Mouse (Mus musculus) embryonic facial prominence, embryonic 15.5 days (tissue): ENCODE data around the gene Larp4b. TPM values are rescaled to one million over a fixed set of nuclear protein-coding genes. Genes with fewer than 3 reads are reported as not detected.

ENCODE experiments used
- ATAC-seq: fragments of 200-750 bp; cut with Nextera tagmentation; 2 replicates; pipeline ENCODE4 v1.8.0; 2017; ENCODE audit warnings: low read depth, moderate TSS enrichment; ENCODE audit not compliant: insufficient number of reproducible peaks, low FRiP score, low TSS enrichment
- H3K27ac ChIP-seq: fragments of 300-500 bp; sonication (generic); replicated peaks from 2 replicates; pipeline ENCODE4 v1.5.1; 2015; ENCODE audit warnings: mild to moderate bottlenecking, inconsistent platforms
- H3K27me3 ChIP-seq: fragments of 300-500 bp; sonication (generic); 2 replicates; pipeline ENCODE4 v1.6.1; 2015; ENCODE audit warnings: inconsistent platforms
- H3K36me3 ChIP-seq: fragments of 300-500 bp; sonication (generic); 2 replicates; pipeline ENCODE4 v1.6.1; 2015; ENCODE audit warnings: mild to moderate bottlenecking, inconsistent platforms
- H3K4me1 ChIP-seq: fragments of 300-500 bp; sonication (generic); 2 replicates; pipeline ENCODE4 v1.6.1; 2015; ENCODE audit warnings: inconsistent platforms
- H3K4me2 ChIP-seq: fragments of 300-500 bp; sonication (generic); replicated peaks from 2 replicates; pipeline ENCODE4 v1.6.1; 2015; ENCODE audit warnings: mild to moderate bottlenecking, inconsistent platforms
- H3K4me3 ChIP-seq: fragments of 300-500 bp; sonication (generic); replicated peaks from 2 replicates; pipeline ENCODE4 v1.5.1; 2015; ENCODE audit warnings: mild to moderate bottlenecking, inconsistent platforms
- H3K9ac ChIP-seq: fragments of 300-500 bp; sonication (generic); 2 replicates; pipeline ENCODE4 v1.6.1; 2015; ENCODE audit warnings: inconsistent platforms
- H3K9me3 ChIP-seq: fragments of 300-500 bp; sonication (generic); replicated peaks from 2 replicates; pipeline ENCODE4 v1.6.1; 2016; ENCODE audit warnings: inconsistent platforms
- WGBS: fragments of 180-500 bp; shearing (Covaris S2); methylation state at CpG from one replicate; pipeline ENCODE4 v1.1.7; 2015; 5-methylcytosine and 5-hydroxymethylcytosine counted together
- polyA plus RNA-seq: library from polyadenylated mRNA; unstranded; fragments of >200 nt; fragmentation: Nextera tagmentation; extraction: Ambion mirVana; gene quantifications from 2 replicates; pipeline ENCODE4 v1.2.1, GENCODE M21; 2015

Larp4b gene
- polyA plus RNA-seq, 1 experiment from 2014 or later: 33.2 TPM

DNA sequence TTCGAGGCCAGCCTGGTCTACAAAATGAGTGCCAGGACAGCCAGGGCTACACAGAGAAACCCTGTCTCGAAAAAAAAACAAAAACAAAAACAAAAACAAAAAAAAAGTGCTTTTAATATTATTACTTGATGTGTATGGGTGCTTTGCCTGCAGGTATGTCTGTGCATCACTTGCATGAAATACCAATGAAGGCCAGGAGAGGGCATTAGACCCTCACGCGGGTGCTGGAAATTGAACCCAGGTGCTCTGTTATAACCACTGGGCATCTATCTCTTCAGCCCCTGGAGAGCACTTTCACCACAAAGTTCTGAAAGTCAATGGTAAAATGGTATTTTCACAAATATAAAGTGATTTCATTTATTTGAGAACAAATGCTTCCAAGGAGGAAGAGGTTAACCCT is 101.9 kb downstream of the Larp4b start:
- Histone ChIP-seq H3K4me2 (no peak overlapping the region), H3K4me3 (no peak overlapping the region), H3K4me1 (0 out of 2 replicates have a peak, but pooled peaks cover 11% of the 10 kb centered on the region), H3K36me3 (no peaks in the 10 kb centered on the region), H3K9me3 (no peaks in the 10 kb centered on the region), H3K27ac (no peak overlapping the region), H3K27me3 (no peaks in the 10 kb centered on the region), H3K9ac (no peak overlapping the region)
- WGBS: 55% methylated on average over 4 of the region's 4 CpGs
- no peak for ATAC-seq

- no peaks in the 10 kb centered on the region for H3K27me3 ChIP-seq
- 65% methylated on average over 3 of the region's 3 CpGs for WGBS
- H3K9ac ChIP-seq: no peak overlapping the region
- H3K27ac ChIP-seq: no peak overlapping the region
- no peaks in the 10 kb centered on the region for H3K36me3 ChIP-seq
- H3K9me3 ChIP-seq: no peaks in the 10 kb centered on the region
- H3K4me1 ChIP-seq: 0 out of 2 replicates have a peak, but pooled peaks cover 5% of the 10 kb centered on the region
- no peak overlapping the region for H3K4me2 ChIP-seq
- H3K4me3 ChIP-seq: no peak overlapping the region
- no peak for ATAC-seq
These were observed 104.4 kb downstream of the Larp4b start for GRCm38 (mm10) chr13:9198106-9198505.

GRCm38 (mm10) chr13:9198728-9199464 is 105.2 kb downstream of the Larp4b start:
- Histone ChIP-seq H3K4me2 (peak overlapping the region; percentile 34), H3K27ac (no peak overlapping the region), H3K4me3 (peak overlapping the region; percentile 22), H3K9ac (no peak overlapping the region), H3K4me1 (0 out of 2 replicates have a peak, but pooled peaks cover 5% of the 10 kb centered on the region), H3K27me3 (no peaks in the 10 kb centered on the region), H3K36me3 (no peaks in the 10 kb centered on the region), H3K9me3 (no peaks in the 10 kb centered on the region)
- 39% methylated on average over 19 of the region's 19 CpGs for WGBS
- ATAC-seq: peak; percentile 69; the same call in 1 of the 2 replicates

DNA sequence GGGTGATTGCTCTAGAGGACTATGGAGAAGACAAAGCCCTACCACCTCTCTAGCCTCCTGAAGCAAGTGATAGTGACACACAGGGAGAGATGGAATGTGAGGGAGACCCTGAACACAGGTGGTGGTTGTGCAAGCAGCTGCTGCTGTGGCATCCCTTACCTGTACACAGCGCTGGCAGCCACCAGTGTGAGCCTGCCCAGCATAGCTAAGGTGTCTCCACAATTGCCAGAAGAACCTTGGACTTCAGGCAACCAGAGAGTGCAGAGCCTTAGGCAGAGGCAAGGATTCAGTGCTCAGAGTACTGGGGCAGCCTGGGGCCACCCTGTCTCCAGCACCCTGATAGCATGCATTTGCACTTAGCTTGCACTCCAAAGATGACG is 105.8 kb downstream of the Larp4b start:
- H3K4me2 ChIP-seq: peak overlapping the region; percentile 34
- no peaks in the 10 kb centered on the region for H3K27me3 ChIP-seq
- peak; percentile 30; the same call in 1 of the 2 replicates for ATAC-seq
- H3K27ac ChIP-seq: no peak overlapping the region
- no peaks in the 10 kb centered on the region for H3K9me3 ChIP-seq
- H3K36me3 ChIP-seq: no peaks in the 10 kb centered on the region
- WGBS: 23% methylated on average over 2 of the region's 2 CpGs
- H3K4me3 ChIP-seq: no peak overlapping the region
- no peak overlapping the region for H3K9ac ChIP-seq
- 0 out of 2 replicates have a peak, but pooled peaks cover 5% of the 10 kb centered on the region for H3K4me1 ChIP-seq

GRCm38 (mm10) chr13:9222761-9223405 is 129.2 kb downstream of the Larp4b start:
- no peak for ATAC-seq
- Histone ChIP-seq H3K9me3 (no peaks in the 10 kb centered on the region), H3K36me3 (no peaks in the 10 kb centered on the region), H3K9ac (no peak overlapping the region), H3K4me1 (no peaks in the 10 kb centered on the region), H3K4me2 (no peak overlapping the region), H3K27ac (no peak overlapping the region), H3K4me3 (no peak overlapping the region), H3K27me3 (no peaks in the 10 kb centered on the region)
- 77% methylated on average over 9 of the region's 9 CpGs for WGBS

Other genes starting within 250 kb of the Larp4b start
- 17.1 and 17.7 TPM in 2 replicates for gene Wdr37, start 222.0 kb upstream of the Larp4b start, polyA plus RNA-seq
- 61.8 and 61.9 TPM in 2 replicates for gene Idi1, start 208.4 kb upstream of the Larp4b start, polyA plus RNA-seq
- 3.8 and 5.4 TPM in 2 replicates for gene Gm9745, start 145.7 kb upstream of the Larp4b start, polyA plus RNA-seq
- gene Idi2, start 141.0 kb upstream of the Larp4b start, polyA plus RNA-seq: 8.0 and 16.2 TPM in 2 replicates
- gene Gtpbp4, start 97.8 kb upstream of the Larp4b start, polyA plus RNA-seq: 77.2 and 81.7 TPM in 2 replicates
- 6.3 and 6.4 TPM in 2 replicates for gene Dip2c, start 182.6 kb downstream of the Larp4b start, polyA plus RNA-seq